In genomic region chr11:116714052-116714451, GRCm38 (mm10) we compare ENCODE assay signal across 14 mouse cellular contexts.
"Had no signal": no experiment of that assay in that cellular context is flagged by ENCODE, and none has a peak within 500 bp of the region (broad histone marks: within the 10 kb centered on the region; RNA-seq: fewer than 3 reads in every experiment).

No protein-coding gene starts in this region.

- DNase-seq: lung, postnatal 14 days; midbrain, embryonic 14.5 days; right cerebral cortex, adult 18-20 months; right cerebral cortex, postnatal 25 days; thymus, postnatal 36 days had no signal

- H3K4me3 ChIP-seq: left cerebral cortex, adult 2 months; limb, embryonic 15.5 days; liver, embryonic 12.5 days; midbrain, embryonic 10.5 days; myocyte; neural tube, embryonic 15.5 days had no signal

- H3K9ac ChIP-seq: limb, embryonic 15.5 days; liver, embryonic 12.5 days; neural tube, embryonic 15.5 days had no signal

- H3K4me2 ChIP-seq: limb, embryonic 15.5 days; liver, embryonic 12.5 days; neural tube, embryonic 15.5 days had no signal

- H3K27me3 ChIP-seq: limb, embryonic 15.5 days; liver, embryonic 12.5 days; neural tube, embryonic 15.5 days had no signal

- ATAC-seq: hindbrain, embryonic 16.5 days; inflammation-experienced regulatory T-cells, adult 6 months; intestine, postnatal 0 days; liver, embryonic 12.5 days had no signal

- H3K36me3 ChIP-seq: limb, embryonic 15.5 days; liver, embryonic 12.5 days; midbrain, embryonic 10.5 days; neural tube, embryonic 15.5 days had no signal

- H3K4me1 ChIP-seq: limb, embryonic 15.5 days; liver, embryonic 12.5 days; midbrain, embryonic 10.5 days; neural tube, embryonic 15.5 days had no signal

- H3K27ac ChIP-seq: left cerebral cortex, adult 2 months; limb, embryonic 15.5 days; liver, embryonic 12.5 days; midbrain, embryonic 10.5 days; neural tube, embryonic 15.5 days had no signal

- H3K9me3 ChIP-seq: limb, embryonic 15.5 days; liver, embryonic 12.5 days; neural tube, embryonic 15.5 days had no signal
